Mouse (Mus musculus): ENCODE measurements around the gene Slc38a1.

Gene Slc38a1

DNA sequence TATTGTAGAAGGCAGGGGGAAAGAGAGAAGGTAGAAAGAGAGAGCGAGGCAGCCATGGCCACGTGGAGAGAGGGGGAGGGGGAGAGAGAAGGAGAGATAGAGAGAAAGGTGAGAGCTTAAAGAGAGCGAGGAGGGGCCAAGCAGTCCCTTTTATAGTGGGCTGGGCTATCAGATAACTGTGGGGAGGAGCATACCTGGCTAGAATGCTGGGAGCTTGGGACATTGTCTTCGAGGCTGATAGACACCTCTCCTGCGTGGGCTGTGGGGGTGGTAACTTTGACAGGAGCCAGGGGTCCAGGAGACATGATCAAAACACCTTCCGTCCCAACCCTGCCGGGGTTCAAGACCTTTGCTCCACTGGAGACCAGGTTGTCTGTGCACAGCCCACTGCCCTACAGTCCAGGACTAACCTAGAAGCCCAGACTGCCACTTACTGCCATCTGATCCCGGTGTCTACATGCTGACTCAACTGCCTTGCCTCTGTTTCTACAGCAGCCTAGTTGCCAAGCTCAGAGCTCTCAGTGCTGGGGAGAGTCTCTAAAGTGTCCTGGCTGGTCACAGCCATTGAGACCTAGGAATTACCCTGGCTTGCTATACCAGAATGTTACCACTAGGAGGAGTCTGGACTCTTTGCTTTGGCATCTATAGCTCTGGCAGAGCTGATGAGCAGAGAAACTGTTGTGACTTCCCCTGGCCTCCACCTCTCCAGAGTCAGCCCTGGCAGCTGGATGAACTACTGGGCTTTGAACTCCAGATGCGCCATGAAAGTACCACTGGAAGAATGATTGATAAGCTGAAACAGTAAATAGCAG, 90.9 kb downstream of the Slc38a1 start:
- peak; percentile 65 for DNase-seq (ENCODE audit: low spot score)

DNA sequence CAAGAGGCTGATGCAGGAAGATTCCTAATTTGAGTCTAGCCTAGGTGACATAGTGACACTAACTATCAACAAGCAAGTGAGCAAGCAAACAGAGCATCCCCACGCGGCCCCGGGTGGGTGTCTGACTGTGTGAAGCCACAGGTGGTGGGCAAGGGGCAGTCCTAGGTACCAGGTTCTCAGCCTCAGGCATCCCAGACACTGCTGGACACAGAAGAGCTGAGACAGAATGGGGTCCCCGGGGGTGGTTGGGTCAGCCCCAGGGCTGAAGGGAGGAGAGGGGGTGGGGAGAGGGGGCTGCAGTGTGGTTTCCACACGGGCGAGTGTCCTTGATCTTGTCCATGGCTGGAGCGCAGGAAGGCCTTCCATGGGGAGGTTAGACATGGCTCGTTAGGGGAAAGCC, 91.6 kb downstream of the Slc38a1 start:
- no peak for DNase-seq (ENCODE audit: low spot score)

DNA sequence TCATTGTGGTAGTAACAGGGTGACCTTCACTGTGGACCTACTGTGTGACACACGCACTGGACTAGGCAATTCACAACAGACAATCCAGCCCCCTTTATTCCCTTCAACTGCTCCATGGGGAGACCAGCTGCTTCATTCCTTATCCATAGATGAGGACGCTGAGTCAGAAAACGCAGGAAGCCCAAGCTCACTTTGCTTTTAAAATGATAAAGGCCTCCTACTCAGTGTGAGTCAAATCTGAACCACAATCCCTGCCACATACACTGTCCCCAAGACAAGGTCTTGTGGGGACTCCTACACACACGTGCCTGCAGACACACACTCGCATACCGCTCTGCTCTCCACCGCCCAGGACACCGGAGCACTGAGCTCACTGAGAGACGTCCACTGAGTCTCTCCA, 94.3 kb downstream of the Slc38a1 start:
- DNase-seq (ENCODE audit: low spot score), result no peak

DNA sequence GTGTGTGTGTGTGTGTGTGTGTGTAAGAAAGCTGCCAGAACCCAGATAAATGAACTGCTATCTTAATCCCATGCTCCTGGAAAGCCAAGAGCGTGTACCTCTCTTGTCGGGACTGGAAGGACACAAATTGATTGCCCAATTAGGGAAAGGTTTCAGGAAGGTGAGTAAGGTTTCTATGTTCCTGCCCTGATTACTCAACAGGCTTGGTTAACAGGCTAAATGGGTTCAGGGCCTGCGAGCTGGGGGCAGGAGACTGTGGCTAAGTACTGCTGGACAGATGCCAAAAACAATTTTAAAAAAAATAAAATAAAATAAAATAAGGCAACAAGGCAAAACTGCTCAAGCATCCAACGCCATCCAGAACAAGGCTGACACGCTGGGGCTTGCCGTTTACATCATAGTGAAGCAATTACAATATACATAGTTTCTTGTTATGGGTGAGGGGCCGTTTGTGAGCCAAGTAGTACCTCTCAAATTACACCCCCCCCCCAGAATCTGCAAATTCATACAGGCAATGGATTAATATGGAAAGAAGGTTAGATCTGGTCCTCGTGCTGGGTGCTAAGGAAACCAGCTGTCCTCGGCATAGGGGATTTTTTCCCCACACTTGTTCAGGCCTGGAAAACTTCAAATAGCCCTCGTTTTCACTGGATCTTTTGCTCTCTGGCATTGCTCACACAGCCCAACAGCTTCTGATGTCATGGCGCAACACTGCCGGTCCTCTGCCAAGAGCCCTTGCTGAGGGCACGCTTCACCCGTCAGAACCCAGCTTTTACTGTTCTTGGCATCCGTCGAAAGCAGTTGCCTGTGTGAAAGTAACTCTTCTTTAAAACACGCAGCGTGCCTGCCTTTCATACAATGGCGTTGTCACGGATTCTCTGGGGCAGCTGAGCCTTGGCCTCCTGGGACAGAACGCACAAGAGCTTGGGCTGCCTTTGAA, 95.2 kb downstream of the Slc38a1 start:
- no peak for DNase-seq (ENCODE audit: low spot score)

DNA sequence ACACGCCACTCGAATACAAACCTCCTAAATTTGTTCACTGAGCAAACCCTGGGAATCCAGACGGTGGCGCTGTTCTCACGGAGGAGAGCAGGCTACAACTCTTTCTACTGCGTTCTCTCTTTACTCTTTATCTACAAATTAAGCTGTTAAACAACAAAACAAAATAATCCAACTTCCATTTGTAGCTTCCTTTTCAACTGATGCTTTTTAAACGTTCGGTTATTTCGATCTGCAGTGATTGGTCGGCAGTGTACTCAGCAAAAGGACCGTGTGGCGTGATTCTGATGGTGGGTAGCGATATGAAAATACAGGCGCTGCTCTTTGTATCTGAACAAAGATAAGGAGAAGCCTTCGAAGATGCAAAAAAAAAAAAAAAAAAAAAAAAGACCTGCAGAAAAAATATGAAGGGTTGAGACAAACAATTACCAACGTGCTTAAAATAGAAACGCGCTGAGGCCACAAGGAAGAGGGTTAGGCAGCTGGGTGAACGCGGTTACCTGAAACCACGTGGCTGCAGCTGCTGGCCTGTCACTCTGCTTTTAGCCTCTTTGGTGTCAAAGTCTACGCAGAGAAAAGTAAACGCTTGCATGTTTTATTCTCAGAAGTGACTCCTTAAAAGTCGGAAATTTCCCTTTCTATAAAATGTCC, 99.4 kb downstream of the Slc38a1 start:
- no peak for DNase-seq (ENCODE audit: low spot score)

DNA sequence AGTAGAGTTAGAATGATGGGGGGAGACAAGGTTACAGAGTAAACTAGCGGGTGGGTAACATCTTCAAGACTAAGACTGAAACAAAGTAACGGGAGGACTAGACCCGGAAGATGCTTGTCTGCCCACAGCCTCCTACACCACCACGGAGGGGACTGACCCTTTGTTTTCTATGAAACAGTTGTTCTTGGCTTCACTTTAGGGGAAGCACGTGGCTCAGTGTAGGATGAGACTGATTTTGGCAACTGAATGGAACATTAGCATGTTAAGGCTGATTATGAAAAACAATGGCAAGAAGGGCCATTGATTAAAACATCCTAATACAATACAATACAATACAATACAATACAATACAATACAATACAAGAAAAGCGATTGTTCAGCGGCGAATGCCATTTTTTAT, 100.6 kb downstream of the Slc38a1 start:
- DNase-seq (ENCODE audit: low spot score), result no peak

DNA sequence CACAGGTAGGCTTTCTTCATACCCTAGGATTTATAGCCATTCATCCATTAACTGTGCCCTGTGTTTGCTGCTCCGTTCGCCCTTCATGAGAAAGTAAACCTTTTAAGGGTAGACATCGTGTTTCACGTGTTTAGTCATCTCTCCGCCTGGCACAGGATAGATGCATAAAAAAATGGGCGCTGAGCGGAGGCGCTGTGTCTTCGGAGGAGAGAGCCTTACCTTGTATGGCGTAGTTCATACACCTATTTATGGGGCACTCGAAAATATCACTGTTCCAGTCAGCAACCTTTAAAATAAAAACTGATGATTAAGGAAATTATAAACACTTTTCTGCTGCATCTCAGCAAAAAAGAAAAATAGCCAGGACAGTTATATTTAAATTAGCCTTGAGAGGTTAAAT, 105.4 kb downstream of the Slc38a1 start:
- no peak for DNase-seq (ENCODE audit: low spot score)

DNA sequence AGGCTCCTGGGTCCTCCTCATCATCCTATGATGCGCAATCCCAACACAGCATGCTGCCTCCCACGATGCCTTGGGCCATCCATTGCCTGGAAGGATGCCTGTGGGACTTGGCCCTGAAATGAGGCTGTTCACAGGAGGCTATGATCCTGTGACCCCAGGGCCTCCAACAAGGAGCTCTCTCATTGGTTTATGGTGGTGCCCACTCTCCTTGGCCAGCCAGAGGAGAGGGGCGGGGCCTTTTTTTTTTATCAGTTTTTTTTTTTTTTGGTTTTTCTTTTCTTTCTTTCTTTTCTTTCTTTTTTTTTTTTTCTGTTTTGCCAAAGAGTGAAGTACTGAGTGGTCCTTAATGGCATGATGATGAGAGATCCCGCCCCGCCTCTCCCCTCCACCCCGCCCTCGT, 106.3 kb downstream of the Slc38a1 start:
- no peak for DNase-seq (ENCODE audit: low spot score)

DNA sequence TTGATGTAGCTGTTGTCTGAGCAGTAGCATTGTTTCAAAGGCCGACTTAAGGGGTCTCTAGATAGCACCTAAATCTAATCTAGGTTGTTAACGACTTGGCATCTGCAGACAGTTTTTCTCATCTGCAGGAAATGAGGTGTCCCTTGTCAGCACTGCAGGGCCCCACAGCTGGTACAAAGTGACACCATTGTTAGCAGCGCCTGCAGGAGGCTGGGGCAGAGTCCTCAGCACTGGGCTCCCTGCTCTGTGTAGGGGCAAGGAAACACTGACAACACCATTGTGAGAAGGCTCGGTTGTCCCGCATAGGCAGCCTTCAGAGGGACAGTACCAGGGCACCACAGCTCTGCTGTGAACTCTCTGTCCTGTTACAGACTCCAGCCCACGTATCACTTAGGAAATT, 115.0 kb downstream of the Slc38a1 start:
- DNase-seq (ENCODE audit: low spot score), result peak; percentile 32

DNA sequence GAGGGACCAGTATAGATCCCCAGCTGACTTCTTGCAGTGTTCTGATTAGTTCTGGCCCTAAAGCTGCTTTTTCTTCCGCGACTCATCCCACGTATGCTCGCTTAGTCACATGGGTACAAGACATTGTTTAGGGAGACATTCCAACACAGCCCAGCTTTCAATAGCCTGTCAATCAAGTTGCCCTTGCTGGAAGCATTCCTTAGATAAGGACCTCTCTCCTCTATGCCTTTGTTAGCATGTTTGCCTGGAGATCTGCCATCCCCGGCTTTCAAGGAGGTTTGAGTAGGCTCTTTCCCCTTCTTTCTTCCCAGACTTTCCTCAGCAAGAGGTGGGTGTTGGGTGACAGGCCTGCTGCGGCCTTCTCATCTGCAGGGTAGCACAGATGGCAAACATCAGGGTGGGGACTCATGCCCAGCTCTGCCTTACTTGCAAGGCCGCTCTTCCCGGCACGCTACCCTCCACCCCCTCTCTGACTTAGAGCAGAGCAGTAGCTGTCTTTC, 118.4 kb downstream of the Slc38a1 start:
- DNase-seq (ENCODE audit: low spot score), result no peak

Measured in left cerebral cortex, adult 11 months (tissue).